Mouse (Mus musculus): ENCODE results near the gene Art3.

The Art3 gene

DNA sequence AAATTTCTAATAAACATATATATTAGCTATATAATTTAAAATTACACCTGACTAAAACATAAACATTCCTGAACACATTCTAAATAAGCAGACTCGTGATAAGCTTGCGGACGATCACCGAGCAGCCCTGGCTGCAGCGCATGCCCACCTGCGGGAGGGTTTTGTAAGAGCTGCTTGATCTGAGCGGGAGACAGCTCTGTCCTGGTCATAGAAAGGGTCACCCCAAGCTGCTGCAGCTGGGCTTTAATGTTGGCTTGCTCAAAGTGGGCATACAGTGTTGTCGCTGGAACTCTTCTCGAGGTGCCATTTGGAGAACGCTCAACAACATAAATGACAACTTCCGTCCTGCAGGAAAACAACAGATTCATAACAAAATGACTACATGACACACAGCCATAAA is 92.5 kb downstream of the Art3 start:
- no peak for DNase-seq (ENCODE audit: low spot score)

DNA sequence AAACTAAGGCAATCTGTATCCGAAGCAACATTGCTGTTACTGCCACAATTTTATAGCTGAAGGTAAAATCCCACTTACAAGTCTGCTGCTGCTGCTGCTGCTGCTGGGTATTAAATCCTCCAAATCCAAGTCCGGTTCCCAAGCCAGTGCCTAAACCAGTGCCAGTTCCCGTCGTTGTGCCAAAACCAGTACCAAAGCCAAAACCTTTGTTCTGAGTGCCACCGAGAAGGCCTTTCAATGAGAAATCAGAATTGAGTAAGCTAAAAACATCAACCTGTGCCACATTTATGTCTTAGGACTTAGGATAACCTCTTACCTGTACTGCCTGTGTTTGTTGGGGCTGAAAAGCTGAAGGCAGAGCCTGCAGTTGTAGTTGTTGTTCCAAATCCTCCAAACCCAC is 99.1 kb downstream of the Art3 start:
- no peak for DNase-seq (ENCODE audit: low spot score)

DNA sequence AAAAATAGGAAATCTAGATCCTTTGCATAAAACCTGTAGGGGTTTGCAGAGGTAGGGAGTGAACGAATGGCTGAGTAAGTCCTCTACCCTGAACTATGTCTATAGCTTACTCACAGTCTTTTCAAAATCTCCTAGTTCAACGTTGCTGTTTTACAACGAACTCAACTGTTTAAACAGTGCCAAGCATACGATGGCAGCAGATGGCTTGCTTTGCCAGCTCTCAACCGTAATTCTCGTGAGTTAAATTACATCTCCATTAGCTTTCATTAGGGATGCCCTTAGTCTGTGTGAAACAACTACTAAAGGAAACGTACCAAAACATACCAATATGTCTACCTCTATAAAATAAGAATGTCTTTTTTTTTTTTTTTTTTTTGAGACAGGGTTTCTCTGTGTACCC is 100.0 kb downstream of the Art3 start:
- DNase-seq (ENCODE audit: low spot score) = no peak

DNA sequence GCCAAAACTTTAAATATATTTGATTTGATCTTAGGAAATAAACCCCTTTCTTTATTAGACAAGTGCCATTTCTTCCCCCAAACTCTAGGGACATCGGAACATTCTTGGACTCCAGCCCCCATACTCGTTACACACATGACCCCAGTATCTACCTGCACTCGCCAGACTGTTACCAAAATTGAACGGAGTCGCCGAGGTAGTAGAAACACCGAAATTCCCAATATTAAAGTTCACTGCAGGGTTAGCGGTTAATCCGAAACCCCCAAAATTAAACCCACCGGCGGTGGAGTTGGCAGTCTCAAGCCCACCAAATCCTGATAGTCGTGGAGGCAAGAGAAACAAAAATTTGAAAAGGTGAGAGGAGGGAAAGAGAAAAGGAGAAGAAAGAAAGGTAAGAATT is 102.4 kb downstream of the Art3 start:
- DNase-seq (ENCODE audit: low spot score) = no peak

DNA sequence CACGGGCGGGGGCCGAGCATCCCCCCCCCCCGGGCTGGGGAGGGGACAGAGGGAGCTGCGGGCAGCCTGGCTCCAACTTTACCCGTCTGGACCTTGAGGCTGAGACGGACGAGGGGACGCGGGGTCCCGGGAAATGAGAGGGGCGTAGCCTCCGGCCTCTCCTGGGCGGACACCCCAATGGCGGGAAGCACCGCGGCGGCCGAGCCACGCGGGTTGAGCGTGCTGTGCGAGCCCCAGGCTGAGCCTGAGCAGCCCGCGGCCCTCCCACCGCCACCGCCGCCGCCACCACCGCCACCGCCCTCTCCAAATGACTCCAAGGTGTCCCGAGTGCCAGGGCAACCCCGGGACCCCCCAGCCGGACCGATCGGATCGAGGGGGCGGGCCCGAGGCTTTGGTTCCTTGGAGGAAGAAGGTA is 103.0 kb downstream of the Art3 start:
- no peak for DNase-seq (ENCODE audit: low spot score)

DNA sequence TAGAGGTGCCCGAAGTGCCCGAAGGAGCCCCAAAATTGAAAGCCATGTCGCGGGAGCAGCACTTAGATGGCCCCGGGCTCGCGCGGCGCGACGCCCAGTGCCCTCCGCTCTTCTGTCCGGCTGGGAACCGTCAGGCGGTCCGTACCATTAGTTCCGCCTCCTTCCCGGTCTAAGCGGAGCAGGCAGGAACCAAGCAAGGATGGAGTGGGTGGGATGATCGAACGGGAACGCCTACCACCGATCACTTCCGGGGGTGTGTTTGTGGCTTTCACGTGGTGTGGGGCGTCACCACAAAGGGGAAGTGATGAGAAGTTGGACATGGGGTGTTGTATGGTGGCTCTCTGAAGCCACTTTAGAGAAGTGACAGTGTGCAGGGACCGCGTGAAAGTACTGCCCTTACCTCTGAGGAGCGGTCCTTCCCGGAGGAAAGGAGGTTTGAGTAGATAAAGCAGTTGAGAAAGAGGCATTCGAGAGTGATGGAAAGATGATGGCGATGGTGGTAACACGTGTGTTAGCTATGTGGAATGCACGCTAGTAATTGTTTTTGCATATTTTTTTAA is 103.5 kb downstream of the Art3 start, which contains the start of gene Nup54:
Gene Nup54 (minus strand): TSS at position 195 of the 560 bp plus-strand sequence.
- peak; percentile 77 for DNase-seq (ENCODE audit: low spot score)

DNA sequence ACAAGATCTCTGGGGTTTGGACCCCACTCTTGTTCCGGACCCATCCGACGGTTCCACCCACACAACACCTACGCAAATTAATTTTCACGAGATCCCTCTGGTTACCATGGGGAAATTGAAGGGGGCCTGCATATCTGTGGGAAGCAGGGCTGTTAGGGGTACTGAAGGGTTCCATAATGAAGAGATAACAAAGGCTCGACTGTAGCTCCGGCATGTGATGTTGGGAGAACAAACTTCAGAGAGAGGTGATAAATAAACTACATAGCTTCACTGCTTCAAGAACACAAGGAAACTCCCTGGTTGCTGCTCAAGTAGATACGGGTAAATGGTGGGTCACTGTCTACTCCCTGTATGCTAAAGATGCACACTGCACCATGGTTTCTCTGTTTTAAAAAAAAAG is 106.9 kb downstream of the Art3 start:
- DNase-seq (ENCODE audit: low spot score) = no peak

DNA sequence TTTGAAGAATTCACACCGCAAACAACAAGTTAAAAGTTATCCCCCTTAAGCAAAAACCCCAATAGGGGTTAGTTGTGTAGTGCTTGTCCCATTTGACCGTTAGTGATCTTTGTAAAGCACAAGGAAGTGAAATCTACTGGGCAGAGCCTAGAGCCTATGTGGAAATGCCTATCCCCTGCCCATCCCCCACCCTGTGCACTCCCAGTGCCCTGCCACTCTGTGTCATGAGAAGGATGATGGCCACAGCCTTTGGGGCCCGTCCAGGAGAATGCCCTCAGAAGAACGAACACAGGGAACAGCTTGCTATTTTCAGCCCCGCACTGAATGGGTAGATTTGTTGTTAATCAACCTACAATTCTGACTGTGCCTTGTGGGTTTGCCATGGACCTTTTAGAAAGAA is 109.9 kb downstream of the Art3 start:
- DNase-seq (ENCODE audit: low spot score) = no peak

DNA sequence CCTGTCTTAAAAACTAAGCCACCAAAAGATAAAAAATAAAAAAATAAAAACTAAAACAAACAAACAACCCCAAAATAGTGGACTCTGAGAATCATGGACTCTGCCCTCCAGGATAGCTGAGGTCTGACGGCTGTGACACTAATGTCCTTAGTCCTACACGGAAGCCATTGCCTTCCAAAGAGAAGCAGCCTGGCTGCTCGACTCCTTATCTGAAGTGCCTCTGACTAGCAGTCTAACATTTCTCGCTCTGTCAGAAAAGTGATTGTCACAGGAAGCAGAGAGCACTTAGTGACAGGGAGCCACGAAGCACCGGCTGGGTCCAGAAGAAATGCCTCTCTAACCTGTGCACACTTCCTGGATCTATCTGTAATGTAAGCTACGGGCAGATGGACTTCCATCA is 111.3 kb downstream of the Art3 start:
- no peak for DNase-seq (ENCODE audit: low spot score)

DNA sequence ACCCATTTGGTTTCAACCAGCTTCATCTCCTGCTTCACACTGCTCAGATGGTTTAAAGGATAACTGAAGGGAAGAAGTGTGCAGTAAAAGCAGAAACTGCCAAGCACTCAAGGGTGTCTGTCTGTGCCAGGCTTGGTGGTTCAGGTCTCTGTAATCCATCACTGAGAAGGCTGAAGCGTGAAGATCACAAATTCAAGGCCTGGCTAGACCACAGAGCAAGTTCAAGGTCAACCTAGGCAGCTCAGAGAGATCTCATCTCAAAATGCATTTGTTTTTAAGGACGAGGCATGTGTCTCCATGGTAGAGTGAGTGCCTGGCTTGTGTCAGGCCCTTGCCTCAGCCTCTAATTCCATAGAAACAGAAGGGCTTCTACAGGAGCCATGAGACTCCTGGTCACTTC is 113.4 kb downstream of the Art3 start:
- no peak for DNase-seq (ENCODE audit: low spot score)

DNA sequence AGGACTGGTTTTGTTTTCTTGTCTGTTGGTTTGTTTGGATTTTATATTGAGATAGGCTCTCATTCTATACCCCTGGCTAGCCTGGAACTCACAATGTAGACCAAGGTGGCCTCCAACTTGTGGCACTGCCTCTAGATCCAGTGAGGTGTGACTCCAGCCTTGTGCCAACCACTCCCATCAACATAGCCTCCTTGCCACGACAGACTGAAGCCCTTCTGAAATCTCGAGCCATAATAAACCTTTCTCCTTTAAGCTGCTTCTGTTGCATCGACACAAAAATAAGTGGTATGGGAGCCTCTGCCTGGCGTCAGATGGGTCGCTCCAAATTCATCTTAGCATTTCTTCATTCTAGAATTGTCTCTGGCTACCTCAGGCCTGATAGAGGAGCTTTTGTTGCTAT is 115.1 kb downstream of the Art3 start:
- DNase-seq (ENCODE audit: low spot score) = no peak

DNA sequence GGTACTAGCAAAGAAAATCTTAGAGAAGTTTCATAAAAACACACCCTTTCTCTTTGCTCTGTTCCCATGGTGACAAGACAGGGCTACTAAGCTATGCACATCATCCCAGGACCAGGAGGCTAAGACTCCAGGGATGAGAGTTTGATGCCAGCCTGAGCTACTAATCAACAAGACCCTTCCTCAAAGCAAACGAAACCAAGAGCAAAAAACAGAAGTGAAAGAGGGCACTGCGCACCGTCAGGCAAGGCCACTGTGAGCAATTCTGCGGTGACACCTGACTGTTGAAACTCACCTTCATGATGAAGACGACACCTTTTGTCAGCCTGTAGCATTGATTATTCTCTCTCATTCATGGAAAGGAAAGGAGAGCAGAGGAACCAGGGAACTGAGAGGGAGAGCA is 121.2 kb downstream of the Art3 start:
- no peak for DNase-seq (ENCODE audit: low spot score)

DNA sequence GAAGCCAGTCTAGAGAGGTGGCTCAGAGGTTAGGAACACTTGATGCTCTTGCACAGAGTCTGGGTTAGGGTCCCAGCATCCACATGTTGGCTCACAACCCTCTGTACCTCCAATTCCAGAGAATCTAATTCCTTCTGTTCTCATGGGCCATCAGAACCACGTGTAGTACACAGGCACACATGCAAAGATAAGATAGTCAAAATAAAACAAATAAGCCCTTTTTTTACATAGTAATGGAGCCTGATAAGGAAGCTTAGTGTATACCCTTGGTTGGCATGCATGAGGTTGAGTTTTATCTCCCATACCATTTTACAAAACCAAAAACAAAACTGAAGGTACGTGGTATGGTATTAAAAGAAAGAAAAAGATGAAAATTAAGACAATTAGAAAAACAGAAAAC is 125.8 kb downstream of the Art3 start:
- no peak for DNase-seq (ENCODE audit: low spot score)

DNA sequence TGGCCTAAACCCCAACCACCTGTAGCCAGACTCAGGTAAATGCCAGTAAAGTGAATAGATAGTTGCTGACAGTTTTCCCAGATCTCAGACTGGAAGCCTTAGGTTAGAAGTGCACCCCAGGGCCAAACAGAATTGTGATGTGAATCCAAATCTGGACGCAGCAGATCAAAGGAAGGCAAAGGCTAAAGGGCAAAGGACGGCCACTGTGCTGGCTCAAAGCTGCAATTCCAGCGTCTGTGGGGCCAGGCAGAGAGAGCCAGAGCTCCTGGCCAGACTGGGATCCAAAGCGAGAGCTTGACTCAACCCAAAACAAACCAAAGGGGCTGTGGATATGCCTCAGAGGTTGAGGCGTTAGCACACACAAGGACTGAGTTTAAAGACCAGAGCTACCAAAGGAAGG is 127.1 kb downstream of the Art3 start:
- DNase-seq (ENCODE audit: low spot score) = no peak

DNA sequence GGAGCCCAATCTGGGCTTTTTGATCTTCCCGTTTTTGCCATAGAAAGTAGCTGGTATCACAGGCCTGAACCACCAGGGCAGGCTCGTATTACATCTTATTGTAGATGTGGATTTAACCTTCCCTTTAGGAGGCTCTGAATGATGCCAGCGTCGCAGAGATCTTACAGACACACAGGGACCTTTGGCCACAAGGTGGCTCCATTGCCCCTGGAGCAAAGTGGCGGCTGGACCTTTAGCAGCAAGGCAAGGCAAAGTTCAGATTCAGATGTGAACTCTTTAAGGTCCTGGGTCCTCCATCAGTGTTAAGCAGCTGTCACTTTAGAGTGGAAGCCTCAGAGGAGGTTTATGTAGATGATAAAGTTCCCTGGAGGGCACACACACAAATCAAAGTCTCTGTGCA is 129.7 kb downstream of the Art3 start:
- DNase-seq (ENCODE audit: low spot score) = peak; percentile 33

All from ovary, postnatal 10 days (tissue).